Mouse (Mus musculus) ES-E14 (cell line): ENCODE data around the gene Ptprg.

Source experiments
- CHD2 ChIP-seq: IDR thresholded peaks from 2 replicates; pipeline ENCODE4 v1.6.1; 2014; ENCODE audit warnings: mild to moderate bottlenecking, low read depth, low read length, inconsistent platforms
- HCFC1 ChIP-seq: IDR thresholded peaks from 2 replicates; pipeline ENCODE4 v1.6.1; 2012; ENCODE audit warnings: low read length, inconsistent platforms, borderline replicate concordance; ENCODE audit not compliant: insufficient read depth
- MAFK ChIP-seq: IDR thresholded peaks from 2 replicates; pipeline ENCODE4 v1.6.1; 2014; ENCODE audit warnings: mild to moderate bottlenecking, low read depth, low read length, inconsistent platforms; ENCODE audit not compliant: insufficient read depth
- ZC3H11A ChIP-seq: IDR thresholded peaks from 2 replicates; pipeline ENCODE4 v1.6.1; 2012; ENCODE audit warnings: low read depth, mild to moderate bottlenecking, inconsistent platforms, low read length, borderline replicate concordance

GRCm38 (mm10) chr14:11555521-11556355, 2.4 kb downstream of the Ptprg start:
- TF ChIP-seq MAFK (no peak), HCFC1 (no peak), CHD2 (no peak), ZC3H11A (no peak)
